Mouse (Mus musculus) urinary bladder, postnatal 25 days (tissue): ENCODE measurements at regions not wholly inside any gene's neighbourhood (a gene's known extent, or its start where the extent isn't known, plus 50 kb on each side); places are given as distances from the start of the nearest gene placed in this dataset.
"Not testable (repeated sequence)": the region's sequence is repeated elsewhere in the genome, so short reads cannot be mapped to it uniquely, and the experiment has no call there.

Experiments used
- DNase-seq: peaks from one replicate; pipeline ENCODE4 v3.0.0; 2022; ENCODE audit warnings: low spot score

DNA sequence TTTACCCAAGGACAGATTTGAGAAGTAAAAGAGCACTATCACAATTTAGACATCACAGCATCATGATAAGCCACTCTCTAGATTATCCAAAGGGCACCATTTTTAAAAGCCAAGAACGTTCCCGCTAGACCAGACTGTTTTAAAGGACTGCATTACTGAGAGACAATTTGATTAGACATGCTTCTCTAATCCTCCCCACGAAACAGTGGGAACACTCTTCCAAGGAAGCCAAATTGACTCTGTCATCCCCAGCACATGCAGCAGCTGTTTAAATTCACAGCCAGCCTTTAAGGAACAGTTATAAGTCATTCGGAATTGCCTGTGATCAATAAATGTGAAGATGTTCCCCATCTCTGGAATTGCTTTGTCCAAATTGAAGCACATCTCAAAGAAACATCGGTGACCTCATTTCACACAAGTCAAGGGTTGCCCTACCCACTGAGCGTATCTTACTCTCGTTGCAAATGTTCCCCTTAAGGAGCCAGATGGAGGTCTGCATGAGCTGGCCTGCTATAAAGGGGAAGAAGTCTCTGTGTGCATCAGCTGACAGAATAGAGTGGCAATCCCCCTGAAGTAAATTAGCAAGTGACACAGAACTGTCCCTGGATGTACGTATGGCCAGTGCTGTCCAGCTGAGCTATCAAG lies 393.2 kb downstream of the Pid1 start:
- no peak for DNase-seq

DNA sequence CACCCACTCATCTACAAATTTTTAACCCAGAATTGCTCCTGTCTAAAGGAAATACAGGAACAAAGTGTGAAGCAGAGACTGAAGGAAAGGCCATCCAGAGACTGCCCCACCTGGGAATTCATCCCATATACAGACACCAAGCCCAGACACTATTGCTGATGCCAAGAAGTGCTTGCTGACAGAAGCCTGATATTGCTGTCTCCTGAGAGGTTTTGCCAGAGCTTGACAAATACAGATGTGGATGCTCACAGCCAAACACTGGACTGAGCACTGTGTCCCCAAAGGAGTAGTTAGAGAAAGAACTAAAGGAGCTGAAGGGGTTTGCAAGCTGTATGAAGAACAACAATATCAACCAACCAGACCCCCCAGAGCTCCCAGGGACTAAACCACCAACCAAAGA lies 399.3 kb downstream of the Pid1 start:
- not testable (repeated sequence) for DNase-seq

DNA sequence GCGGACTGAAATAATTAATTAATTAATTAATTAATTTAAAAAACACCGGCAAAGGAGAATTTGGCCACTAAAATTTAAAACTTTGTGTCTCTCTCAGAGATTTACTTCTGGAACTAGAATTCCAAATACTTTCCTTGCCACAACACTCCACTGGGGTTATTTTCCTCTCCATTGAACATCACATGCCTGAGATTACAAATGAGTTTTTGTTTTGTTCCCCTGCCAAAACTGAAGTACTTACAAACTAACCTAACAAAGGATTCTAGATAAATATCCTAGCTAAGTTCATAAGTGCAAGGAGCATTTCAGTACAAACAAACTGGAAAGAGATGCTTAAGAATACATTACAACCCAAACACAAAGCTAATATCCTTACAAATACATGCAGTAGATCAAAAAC lies 402.2 kb downstream of the Pid1 start:
- DNase-seq, result no peak

DNA sequence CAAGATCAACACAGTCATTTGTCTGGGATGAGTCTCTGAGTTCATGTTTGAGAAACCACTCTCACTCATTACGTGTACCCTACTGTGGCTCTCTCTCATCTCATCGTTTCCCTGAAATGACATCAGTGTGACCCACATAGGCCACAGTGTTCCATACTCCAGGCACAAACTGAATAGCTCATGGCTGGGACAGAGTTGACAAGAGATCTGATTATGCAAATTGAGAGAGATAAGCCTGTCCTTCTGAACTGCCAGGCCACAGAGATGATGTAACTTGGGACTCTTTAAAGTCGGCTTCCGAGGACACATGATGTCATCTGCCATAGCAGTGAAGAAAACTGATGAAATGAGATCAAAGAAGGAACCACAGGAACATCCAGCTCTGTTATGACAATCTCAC lies 404.2 kb downstream of the Pid1 start:
- DNase-seq, result no peak

DNA sequence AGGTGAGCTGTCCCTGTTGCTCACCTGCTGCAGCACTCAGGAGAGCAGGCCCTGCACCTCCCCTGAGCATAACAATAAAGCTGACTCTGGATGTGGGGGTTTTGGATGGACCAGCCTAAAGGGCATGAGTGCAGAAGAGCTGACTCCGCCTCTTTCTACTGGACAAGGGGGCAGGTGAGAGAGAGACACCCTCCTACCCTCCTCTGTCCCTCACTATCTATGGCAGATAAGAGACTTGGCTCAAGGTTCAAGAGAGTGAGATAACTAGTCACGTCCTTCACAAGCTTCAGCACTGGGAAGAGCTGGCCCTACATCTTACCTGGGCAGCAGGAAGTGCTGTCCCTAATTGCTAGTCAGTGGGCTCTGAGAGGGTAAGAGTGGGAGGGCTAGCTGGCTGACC lies 441.1 kb downstream of the Pid1 start:
- DNase-seq, result no peak

DNA sequence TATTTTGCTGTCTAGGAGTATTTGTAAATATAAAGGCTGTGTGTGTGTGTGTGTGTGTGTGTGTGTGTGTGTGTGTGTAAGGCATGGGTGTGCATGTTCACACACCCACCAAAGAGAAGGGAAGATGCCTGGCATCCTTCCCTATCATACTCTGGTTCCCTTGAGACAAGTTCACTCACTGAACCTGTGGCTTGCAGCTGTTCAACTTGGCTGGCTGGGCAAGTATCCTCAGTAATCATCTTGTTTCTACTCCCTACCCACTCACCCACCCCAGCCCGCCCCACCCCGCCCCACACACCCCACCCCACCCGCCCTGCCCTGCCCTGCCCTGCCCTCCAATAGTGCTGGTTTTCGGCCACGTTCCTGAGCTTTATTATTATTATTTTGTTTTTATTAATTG lies 448.5 kb downstream of the Pid1 start:
- DNase-seq, result no peak

DNA sequence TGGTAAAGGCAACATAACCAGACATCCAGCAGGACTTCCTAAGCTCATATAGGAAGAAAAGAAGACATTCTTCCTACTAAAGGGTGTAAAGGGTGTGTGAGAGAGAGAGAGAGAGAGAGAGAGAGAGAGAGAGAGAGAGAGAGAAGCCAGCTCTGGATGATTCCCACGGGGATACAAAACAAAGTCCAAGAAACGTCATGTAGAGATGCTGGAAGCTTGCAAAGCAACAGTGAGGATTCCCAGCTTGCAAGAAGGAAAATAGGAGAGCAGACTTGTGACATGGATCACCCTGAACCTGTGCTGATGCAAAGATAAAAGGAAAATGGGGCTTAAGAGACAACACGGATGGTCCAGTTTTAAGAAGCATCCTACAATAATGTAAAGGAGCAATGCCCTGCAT lies 456.6 kb downstream of the Pid1 start:
- no peak for DNase-seq

DNA sequence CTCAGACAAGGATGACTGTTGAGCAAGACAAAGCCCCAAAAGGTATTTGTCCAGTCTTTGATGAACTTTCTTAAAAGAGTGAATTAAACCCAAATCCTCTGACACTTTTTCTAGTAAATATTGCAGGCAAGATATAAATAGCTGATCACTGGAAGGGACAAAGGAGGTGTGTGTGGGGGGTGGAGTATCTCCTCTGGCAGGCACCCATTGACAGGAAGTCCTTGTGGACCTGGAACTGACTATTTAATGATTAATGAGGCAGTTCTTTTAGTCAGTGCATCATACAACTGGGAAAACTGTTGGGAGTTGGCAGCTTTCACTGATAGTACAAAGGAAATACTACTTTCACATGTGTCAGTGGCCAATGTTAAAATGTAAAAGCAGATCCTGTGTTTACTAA lies 457.1 kb downstream of the Pid1 start:
- DNase-seq, result no peak

DNA sequence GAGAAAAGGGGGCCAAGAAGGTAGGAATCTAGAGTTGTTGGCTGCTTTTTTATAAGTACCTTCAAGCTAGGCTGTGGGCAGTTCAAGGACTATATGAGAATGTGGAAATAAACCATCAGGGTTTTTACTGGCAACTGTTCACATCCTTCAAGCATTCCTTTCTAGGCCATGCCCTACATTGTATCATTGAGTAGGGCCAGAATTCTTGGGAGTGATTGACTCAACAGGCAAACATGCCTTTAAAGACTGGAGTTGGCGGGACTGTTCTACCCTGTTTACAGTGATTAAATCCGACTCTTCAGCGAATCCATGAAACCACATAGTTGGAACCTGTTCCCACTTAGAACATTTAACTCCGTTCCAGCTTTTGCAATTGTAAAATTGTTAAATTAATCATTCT lies 463.8 kb downstream of the Pid1 start:
- DNase-seq, result no peak

DNA sequence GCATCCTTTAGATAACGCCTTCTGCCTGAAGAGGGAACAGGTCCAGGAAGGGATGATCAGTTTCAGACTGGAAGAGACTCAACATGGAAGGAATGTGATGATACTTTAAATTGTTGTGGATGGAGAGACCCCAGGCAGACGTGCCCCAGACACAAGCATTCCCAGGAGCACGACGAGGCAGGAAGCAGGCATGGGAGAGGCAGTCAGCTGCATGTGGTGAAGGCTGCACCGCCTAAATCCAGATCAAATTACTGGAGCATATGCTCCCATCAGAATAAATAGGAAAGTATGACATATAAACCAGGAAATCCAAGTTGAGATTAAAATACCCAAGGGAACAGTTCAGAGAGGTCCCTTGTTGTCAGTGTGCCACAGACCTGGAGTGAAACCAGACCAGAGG lies 467.3 kb downstream of the Pid1 start:
- DNase-seq, result no peak

DNA sequence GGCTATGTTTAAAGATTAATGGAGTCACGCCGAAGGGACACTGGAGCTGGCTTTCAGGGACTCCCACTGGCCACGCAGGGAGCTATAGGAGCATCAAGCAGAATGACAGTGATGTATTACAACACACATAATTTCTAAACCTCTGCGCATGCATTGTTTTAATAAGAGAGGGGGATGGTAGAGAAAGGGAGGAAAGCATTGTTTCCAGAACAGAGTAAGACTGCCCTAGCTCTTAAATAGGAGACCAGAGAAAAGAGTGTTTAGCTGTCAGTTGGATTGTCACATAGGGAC lies 471.1 kb upstream of the Sphkap start:
- no peak for DNase-seq

DNA sequence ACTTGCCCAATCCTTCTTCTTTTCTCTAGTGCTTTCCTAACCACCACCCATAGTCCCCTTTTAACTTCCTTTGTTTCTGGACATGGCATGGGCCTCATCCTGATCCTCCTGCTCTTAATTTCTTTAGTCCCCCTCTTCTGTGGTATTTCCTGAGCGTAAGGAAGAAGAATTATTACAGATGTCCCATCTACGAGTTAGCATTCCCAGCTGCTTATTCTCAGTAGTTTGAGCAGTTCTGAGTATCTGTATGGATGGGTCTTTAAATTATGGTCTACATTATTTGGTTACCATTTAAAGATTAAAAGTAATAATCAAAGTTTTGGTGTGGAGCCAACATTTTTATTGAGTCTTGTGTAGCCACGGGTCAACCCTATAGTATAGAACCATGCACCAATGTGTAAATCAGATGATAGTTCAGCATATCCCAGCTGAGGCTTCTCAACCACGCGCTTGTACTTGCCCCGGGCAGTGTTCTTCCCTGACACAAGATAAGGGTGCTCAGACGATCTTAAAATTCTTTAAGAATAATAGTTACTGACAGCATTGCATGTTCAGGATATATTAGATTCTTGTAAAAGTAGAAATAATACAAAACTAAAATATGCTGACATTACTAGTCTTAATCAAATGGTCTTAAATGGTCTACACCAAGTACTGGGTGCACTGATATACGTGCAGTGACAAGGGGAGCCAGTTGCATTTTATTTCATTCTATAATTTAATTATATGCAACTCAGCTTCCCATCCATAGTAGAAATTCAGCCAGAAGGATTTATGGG lies 470.5 kb upstream of the Sphkap start:
- no peak for DNase-seq

DNA sequence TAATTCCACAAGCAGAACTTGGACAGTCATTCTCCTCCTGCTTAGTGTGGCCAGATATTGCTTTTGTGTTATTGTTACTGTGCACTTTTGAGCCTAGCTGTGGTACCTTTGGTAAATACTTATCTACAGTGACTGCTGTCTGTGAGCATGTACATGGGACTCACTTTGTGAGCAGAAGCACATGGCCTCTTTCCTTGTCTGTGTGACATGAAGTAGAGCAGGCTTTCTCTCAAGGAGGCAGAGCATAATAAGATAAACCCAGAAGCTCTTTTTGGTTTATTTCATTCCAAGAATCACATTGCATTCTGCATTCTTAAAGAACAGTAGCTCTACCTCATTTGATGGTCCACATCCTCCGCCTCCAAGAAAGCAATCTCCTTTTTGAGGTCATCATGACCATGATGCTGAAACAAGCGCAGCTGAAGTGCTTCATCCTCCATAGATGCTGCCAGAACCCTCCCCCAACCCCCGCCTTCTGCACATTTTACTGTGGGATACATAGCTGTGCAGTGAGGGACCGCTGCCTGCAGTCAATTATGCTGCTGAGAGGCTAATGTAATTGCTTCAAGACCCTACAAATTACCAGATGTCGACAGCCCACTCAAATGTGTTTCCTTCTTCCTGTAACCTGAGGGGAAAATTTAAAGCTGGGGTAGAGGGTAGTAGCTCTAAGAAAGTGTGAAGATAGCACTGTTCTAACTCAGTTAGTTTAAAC lies 463.0 kb upstream of the Sphkap start:
- no peak for DNase-seq

DNA sequence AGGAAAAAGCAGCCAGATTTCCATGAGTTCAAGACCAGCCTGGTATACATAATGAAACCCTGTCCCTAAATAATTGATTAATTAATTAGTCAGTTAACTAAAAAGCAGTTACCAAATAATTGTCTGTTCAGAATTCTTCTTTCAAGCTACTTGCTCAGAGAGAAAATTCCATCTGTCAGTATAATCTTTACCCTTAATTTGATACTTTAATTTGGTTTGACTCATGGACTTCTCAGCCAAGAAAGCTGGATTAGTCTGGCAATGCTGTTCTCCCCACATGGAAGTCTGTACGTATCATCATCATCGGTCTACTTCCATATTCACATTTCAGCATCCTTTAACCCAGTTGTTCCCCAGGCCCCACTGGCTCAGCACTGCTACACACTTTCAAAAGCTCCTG lies 461.0 kb upstream of the Sphkap start:
- no peak for DNase-seq

DNA sequence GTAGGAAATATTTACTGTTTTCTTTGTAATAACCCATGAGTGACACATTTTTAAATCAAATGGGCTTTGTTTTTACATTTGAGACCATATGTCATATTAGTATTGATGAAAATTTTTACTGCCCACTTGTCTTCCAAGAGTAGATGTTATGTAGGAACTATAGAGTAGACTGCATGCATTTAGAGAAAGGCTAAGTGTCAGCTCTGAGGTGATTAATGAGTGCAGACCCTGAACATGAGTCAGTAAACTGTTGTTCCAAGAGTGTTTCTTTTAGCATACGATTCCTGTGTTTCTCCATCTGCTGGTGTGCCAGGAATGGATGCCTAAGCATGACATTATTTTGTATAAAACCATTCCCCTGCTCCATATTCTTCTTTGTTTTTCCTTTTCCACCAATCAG lies 454.5 kb upstream of the Sphkap start:
- no peak for DNase-seq

DNA sequence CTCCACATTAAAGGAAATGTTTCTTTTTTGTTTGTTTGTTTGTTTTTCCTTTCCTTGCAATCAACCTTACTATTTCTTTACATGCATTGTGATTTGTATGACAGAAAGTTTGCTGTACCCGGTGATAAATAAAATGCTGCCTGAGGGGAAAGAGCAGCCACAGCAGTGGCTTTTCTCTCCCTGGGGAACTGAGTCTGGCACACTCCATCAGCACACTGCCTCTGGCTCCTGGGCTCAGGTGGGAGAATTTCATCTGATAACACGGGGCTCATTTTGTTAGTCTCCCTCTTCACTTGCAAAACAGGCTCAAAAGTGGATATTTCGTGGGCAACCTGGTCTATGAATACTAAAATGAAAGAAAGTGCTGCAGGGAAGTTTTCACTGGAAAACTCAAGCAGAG lies 454.1 kb upstream of the Sphkap start:
- no peak for DNase-seq

DNA sequence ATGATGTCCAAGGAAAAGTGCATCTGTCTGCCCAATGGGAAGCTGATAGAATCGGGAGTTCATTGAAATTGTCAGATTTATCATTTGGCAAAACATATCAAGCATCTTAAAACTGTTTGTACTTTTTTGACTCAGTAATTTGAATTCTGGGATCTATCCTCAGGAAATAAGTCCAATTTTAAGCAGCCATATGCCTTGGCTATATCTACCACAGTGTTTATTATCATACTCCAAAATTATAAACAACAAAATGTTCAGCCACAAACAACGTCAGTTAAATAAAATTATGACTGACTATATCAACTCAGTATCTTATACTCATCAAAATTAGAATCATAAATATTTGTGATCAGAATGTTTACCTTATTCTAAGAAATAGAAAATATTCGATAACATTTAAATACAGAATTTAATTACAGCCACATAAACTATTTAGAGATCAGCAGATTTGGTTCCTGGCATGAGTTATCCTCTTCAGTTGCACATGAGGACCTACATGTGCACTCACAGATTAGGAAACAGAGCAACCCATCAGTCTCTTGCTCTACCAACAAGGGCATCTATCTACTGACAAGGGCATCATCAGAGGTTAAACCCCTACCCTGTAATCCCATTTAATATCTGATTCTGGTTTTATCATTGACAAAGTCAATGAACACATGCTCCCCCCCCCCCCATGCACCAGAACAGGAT lies 451.9 kb upstream of the Sphkap start:
- DNase-seq, result no peak

DNA sequence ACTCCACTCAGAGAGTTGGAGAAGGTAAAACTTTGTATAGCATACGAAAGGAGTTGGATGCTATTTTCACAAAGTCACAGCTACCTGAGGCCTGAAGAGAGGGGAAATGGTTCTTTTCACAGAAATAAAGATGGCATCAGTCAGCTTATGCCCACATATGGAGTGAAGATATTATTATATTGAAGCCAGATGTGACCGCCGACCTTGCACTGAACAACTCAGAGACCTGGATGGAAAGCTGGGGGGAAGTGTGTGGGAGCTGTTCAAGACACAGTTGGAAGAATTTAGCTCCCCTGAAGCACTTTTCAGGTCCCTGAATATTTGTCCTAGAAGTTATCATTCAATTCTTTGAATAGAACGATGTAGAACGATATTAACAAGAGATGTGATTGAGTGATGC lies 446.0 kb upstream of the Sphkap start:
- no peak for DNase-seq

DNA sequence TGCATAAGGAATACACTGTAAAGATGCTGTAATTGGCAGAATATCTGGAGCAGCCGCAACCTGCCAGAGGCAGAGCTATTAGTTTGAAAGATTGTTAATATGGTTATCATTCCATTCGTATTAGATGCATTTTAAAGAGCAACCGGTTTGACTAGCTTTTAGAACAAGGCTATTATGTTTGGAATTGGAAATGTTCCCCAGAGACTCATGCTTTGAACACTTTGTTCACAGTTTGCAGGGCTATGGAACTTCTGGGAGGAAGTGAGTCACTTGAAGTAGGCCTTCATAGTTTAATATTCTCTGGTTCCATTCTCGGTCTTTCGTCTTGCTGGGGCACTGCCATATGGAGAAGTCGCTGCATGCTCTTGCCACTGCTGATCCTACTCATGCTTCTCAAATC lies 443.1 kb upstream of the Sphkap start:
- DNase-seq, result no peak

DNA sequence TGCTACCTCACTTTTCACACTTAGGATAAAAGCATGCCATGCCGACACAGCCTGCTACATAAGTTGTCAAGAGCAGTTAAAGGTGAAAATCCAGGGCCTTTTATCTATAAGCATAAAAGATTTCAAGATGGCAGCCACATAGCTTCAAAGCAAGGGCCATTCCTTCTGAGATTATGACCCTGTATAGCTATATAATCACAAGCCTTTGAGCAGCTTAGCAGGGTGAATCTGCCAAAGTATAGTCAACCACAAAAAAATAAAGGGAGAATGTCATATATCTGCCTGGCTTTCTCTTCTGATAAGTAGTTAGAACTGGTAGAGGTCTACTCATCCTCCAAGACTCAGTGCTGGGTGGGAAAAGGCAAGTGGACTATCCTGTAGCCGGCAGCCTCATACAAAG lies 440.4 kb upstream of the Sphkap start:
- no peak for DNase-seq

DNA sequence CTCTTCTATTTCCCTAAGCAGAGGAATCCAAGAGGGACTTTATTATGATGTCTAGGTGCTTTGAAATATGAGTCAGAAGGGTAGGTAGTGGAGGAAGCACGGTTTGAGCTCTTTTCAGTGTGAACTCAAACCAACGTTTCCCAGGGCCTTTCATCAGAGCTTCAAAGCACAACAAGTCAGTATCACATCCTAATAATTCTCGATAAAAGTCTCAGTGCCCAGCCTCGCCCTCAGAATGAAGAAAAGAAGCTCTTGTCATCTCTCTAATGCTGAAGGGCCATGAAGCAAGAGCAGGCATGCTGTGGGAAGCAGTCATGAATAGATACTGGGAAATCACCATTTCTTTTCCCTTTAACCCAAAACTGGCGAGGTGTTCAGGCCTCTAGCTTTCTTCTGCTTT lies 440.0 kb upstream of the Sphkap start:
- DNase-seq, result no peak

DNA sequence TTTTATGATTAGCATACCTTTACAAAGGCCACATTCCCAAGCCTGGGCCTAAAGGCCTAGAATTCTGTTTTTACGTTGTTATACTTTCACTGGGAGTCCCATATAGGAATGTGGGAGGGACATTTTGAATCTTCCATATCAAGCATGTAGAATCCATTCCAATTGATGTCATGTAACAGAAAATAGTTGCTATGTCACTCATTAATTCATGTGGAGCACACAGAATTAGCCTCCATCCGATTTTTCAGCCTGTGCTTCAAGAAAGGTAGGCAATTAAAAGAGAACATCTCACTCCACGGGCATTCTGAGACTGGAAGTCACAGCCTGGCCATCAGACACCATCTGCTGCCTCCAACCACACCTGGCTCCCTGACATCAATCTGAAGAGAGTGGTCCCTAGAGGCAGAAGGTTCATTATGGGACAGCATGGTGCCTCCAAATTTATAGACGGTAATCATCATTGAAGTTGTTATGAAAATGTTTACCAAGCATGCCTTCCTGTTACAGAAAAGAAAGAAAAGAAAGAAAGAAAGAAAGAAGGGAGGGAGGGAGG lies 436.9 kb upstream of the Sphkap start:
- no peak for DNase-seq

DNA sequence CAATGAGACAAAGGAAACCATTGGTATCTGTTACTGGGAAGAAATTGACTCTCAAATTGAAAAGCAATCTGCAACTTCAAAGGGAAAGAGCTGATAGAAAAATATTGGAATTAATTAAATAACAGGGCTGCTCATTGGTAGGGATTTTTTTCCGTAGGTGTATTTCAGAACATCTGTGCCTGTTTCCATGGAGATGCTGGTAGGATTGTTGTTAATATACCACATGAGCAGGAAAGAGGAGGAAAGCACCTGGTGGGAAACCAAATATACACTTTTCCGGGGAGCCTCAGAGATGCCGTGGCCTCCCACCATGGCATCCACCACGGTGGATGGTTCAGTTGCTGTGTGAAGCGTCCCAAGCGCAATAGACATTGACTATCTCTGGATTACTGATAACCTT lies 428.0 kb upstream of the Sphkap start:
- DNase-seq, result no peak
